Mouse (Mus musculus) thymus, adult 2 months (tissue): ENCODE measurements around the gene Rnf7. TPM values are rescaled to one million over a fixed set of nuclear protein-coding genes. Genes with fewer than 3 reads are reported as not detected.

Experiments used
- DNase-seq: peaks from one replicate; pipeline ENCODE4 v3.0.0; 2021
- H3K27ac ChIP-seq: fragments of 200-500 bp; 2 replicates; pipeline ENCODE4 v1.5.1; 2012; ENCODE audit warnings: low read length, control low read depth; ENCODE audit not compliant: control insufficient read depth, insufficient read depth
- H3K27me3 ChIP-seq: fragments of 200-500 bp; 2 replicates; pipeline ENCODE4 v1.6.1; 2012; ENCODE audit warnings: mild to moderate bottlenecking, low read length, moderate library complexity, mixed read lengths; ENCODE audit not compliant: control insufficient read depth, insufficient read depth
- H3K36me3 ChIP-seq: fragments of 200-500 bp; 2 replicates; pipeline ENCODE4 v1.6.1; 2012; ENCODE audit warnings: mild to moderate bottlenecking, low read length, moderate library complexity; ENCODE audit not compliant: control insufficient read depth, insufficient read depth
- H3K4me1 ChIP-seq: fragments of 200-500 bp; replicated peaks from 2 replicates; pipeline ENCODE4 v1.6.1; 2012; ENCODE audit warnings: low read length; ENCODE audit not compliant: control insufficient read depth, insufficient read depth
- H3K4me3 ChIP-seq: fragments of 200-500 bp; 2 replicates; pipeline ENCODE4 v1.5.1; 2012; ENCODE audit warnings: mild to moderate bottlenecking, low read length, control low read depth, moderate library complexity; ENCODE audit not compliant: control insufficient read depth, insufficient read depth
- CTCF ChIP-seq: fragments of 200-500 bp; IDR thresholded peaks from 2 replicates; pipeline ENCODE4 v1.5.1; 2012; ENCODE audit warnings: mild to moderate bottlenecking, control low read depth, low read length, moderate library complexity, borderline replicate concordance; ENCODE audit not compliant: control insufficient read depth, poor library complexity, insufficient read depth; ENCODE audit errors: extremely low read depth
- POLR2A ChIP-seq: fragments of 200-500 bp; IDR thresholded peaks from 2 replicates; pipeline ENCODE4 v1.6.1; 2012; ENCODE audit warnings: mild to moderate bottlenecking, low read length, control low read depth, moderate library complexity; ENCODE audit not compliant: control insufficient read depth, poor library complexity, insufficient read depth; ENCODE audit errors: extremely low read depth
- WGBS: fragments of 180-500 bp; shearing (Covaris S2); methylation state at CpG from one replicate; pipeline ENCODE4 v1.1.7; 2018; 5-methylcytosine and 5-hydroxymethylcytosine counted together
- polyA plus RNA-seq: library from polyadenylated mRNA; depleted of rRNA; stranded (reverse); fragments of >200 nt; gene quantifications from 2 replicates; pipeline ENCODE4 v1.2.3, GENCODE M21; 2012; rRNA removed

Rnf7 gene
- polyA plus RNA-seq, 1 experiment, result 157 TPM

GRCm38 (mm10) chr9:96436901-96437804 lies 41.3 kb downstream of the Rnf7 start:
- TF ChIP-seq POLR2A (0 out of 2 replicates have a peak, but pooled peaks have one; percentile 20), CTCF (no peak)
- no peaks in the 10 kb centered on the region for H3K27me3 ChIP-seq
- H3K4me3 ChIP-seq, result peak overlapping the region; percentile 95
- H3K4me1 ChIP-seq, result peaks cover 43% of the 10 kb centered on the region
- H3K36me3 ChIP-seq, result no peaks in the 10 kb centered on the region
- peak overlapping the region; percentile 88 for H3K27ac ChIP-seq
- WGBS, result 14% methylated on average over 28 of the region's 28 CpGs
- DNase-seq, result peak; percentile 40

GRCm38 (mm10) chr9:96432575-96432974 lies 45.9 kb downstream of the Rnf7 start:
- no peak overlapping the region for H3K27ac ChIP-seq

DNA sequence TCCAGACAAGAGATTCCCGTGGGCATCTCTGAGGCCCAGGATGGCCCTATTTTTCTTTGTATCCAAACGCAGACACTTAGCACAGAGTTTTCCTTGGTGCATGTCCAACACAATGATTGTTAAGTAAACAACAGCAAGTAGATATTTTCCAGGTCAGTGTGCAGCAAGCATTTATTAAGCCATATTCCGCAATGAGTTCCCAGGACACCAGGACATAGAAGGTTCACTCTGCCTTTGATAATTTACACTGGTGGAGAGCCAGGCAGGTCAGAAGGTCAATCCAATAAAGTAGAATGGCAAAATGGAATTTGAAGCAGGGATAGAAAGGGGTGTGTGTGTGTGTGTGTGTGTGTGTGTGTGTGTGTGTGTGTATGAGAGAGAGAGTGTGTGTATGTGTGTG lies 47.4 kb downstream of the Rnf7 start:
- 98% methylated on average over 3 of the region's 3 CpGs for WGBS
- no peak for DNase-seq
- Histone ChIP-seq H3K36me3 (no peaks in the 10 kb centered on the region), H3K27me3 (no peaks in the 10 kb centered on the region), H3K4me1 (peaks cover 9% of the 10 kb centered on the region), H3K4me3 (no peak overlapping the region), H3K27ac (no peak overlapping the region)
- TF ChIP-seq CTCF (no peak), POLR2A (no peak)

More at GRCm38 (mm10) chr9:96432575-96432974, 45.9 kb downstream of the Rnf7 start:
- no peak for DNase-seq
- TF ChIP-seq CTCF (no peak), POLR2A (no peak)
- Histone ChIP-seq H3K4me1 (peaks cover 24% of the 10 kb centered on the region), H3K27me3 (no peaks in the 10 kb centered on the region), H3K4me3 (no peak overlapping the region), H3K36me3 (no peaks in the 10 kb centered on the region)
- WGBS, result 92% methylated on average over 3 of the region's 3 CpGs

DNA sequence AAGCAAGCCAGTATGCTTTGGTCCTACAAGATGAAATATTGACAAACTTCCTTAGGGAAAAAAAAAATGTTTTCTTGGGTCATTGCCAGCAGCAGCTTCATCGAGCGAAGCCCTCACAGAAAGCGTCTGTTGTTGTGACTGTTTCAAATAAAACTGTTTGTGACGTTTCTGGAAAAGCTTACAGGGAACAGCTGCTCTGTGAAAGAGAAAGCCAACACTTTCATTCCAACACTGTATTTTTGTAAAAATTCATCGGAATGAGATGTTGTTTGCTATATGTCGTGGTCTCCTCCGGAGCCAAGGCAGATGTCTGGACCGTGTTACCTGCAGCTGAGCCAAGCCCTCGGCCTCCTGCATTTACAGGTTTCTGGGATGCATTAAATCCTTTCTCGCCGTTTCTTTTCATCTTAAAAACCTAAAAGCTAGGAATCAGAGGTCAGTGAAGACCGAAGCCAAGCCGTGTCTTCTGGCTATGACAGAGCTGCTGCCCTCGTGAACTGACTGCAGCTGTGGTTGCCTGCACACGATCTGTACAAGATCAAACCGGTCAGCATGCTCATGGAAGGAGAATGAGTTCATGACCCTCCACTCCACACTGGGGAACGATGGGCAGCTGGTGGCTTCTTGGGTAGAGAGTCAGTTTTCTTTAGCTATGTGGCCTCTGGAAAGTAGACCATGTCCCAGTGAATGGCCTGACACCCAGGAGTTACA lies 50.0 kb downstream of the Rnf7 start:
- Histone ChIP-seq H3K36me3 (no peaks in the 10 kb centered on the region), H3K27ac (0 out of 2 replicates have a peak overlapping the region, but pooled peaks have one; percentile 25), H3K27me3 (no peaks in the 10 kb centered on the region), H3K4me3 (no peak overlapping the region), H3K4me1 (no peaks in the 10 kb centered on the region)
- TF ChIP-seq POLR2A, result no peak
- no peak for TF ChIP-seq CTCF
- 92% methylated on average over 17 of the region's 17 CpGs for WGBS
- DNase-seq, result no peak

DNA sequence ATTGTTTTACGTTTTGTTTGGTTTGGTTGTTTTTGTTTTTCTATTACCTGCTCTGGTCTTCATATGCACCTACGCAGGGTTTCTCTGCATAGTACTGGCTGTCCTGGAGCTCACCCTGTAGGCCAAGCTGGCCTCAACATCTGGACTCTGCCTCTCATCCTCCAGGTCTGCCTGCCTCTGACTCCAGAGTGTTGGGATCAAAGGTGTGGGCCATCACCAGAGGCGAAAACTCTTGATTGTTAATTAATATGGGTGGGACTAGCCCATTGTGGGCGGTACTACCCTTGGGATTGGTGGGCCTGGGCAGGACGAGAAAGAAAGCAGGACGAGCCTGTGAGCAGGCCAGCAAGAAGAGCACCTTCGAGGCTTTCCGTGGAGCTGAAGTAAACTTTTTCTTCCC lies 54.4 kb downstream of the Rnf7 start:
- H3K27me3 ChIP-seq, result no peaks in the 10 kb centered on the region
- DNase-seq, result no peak
- WGBS, result 92% methylated on average over 8 of the region's 8 CpGs

More for the DNA sequence above, 54.4 kb downstream of the Rnf7 start:
- Histone ChIP-seq H3K4me1 (no peaks in the 10 kb centered on the region), H3K36me3 (no peaks in the 10 kb centered on the region), H3K27ac (no peak overlapping the region), H3K4me3 (no peak overlapping the region)
- TF ChIP-seq CTCF, result no peak
- TF ChIP-seq POLR2A, result no peak

Other genes with a start within 250 kb of the Rnf7 start
- 78.5 and 117 TPM in 2 replicates for gene Atp1b3, start 114.2 kb downstream of the Rnf7 start, polyA plus RNA-seq
- 0.04 and 0.08 TPM in 2 replicates for gene Gm28729, start 46.6 kb upstream of the Rnf7 start, polyA plus RNA-seq
- 6.5 and 7.4 TPM in 2 replicates for gene Rasa2, start 152.9 kb upstream of the Rnf7 start, polyA plus RNA-seq